In genomic region chr5:125487375-125488115, GRCm38 (mm10) we compare ENCODE assay signal across 9 mouse cellular contexts. TPM values are rescaled to one million over a fixed set of nuclear protein-coding genes. Genes with fewer than 3 reads are reported as not detected.
DNase-seq lines count a peak whose midpoint lies in the region; ATAC-seq and TF ChIP-seq lines count a peak whose summit lies in the region.
"Had no signal": no experiment of that assay in that cellular context is flagged by ENCODE, and none has a peak within 500 bp of the region (broad histone marks: within the 10 kb centered on the region; RNA-seq: fewer than 3 reads in every experiment).

No protein-coding gene starts in this region.

- H3K9me3 ChIP-seq in stomach, embryonic 14.5 days (ENCODE audit: control insufficient read depth, low read depth, low read length): no peaks in the 10 kb centered on the region
- H3K9me3 ChIP-seq in stomach, postnatal 0 days (ENCODE audit: control insufficient read depth, low read length): no peaks in the 10 kb centered on the region
- no peaks in the 10 kb centered on the region for H3K9me3 ChIP-seq in forebrain, embryonic 12.5 days
- no peaks in the 10 kb centered on the region for H3K9me3 ChIP-seq in kidney, embryonic 16.5 days (ENCODE audit: low read length)

- peaks cover 35% of the 10 kb centered on the region; the same call in 1 of the 2 replicates for H3K36me3 ChIP-seq in stomach, embryonic 14.5 days (ENCODE audit: control insufficient read depth, insufficient read depth, low read length)
- peaks cover 7% of the 10 kb centered on the region; the same call in 1 of the 2 replicates for H3K36me3 ChIP-seq in stomach, postnatal 0 days (ENCODE audit: control insufficient read depth, insufficient read depth, low read length)
- peaks cover 62% of the 10 kb centered on the region for H3K36me3 ChIP-seq in forebrain, embryonic 12.5 days (replicated peaks)
- H3K36me3 ChIP-seq in kidney, embryonic 16.5 days (ENCODE audit: insufficient read depth, low read length): peaks cover 25% of the 10 kb centered on the region

- H3K4me2 ChIP-seq in stomach, embryonic 14.5 days (replicated peaks; ENCODE audit: low read depth, low read length): no peak overlapping the region
- no peak overlapping the region for H3K4me2 ChIP-seq in stomach, postnatal 0 days (replicated peaks; ENCODE audit: low read depth)
- no peak overlapping the region for H3K4me2 ChIP-seq in forebrain, embryonic 12.5 days
- H3K4me2 ChIP-seq in kidney, embryonic 16.5 days (replicated peaks; ENCODE audit: low read depth, low read length): no peak overlapping the region

- no peak for ATAC-seq in stomach, embryonic 14.5 days (ENCODE audit: insufficient number of reproducible peaks, insufficient read depth, low FRiP score, low read depth)
- no peak for ATAC-seq in stomach, postnatal 0 days (ENCODE audit: low FRiP score, low TSS enrichment)
- ATAC-seq in forebrain, embryonic 12.5 days (ENCODE audit: low FRiP score): peak; percentile 70
- ATAC-seq in kidney, embryonic 16.5 days (ENCODE audit: low FRiP score, low TSS enrichment): peak; percentile 96

- no peaks in the 10 kb centered on the region for H3K4me1 ChIP-seq in stomach, embryonic 14.5 days (ENCODE audit: control insufficient read depth, insufficient read depth, low read length)
- no peaks in the 10 kb centered on the region for H3K4me1 ChIP-seq in stomach, postnatal 0 days (replicated peaks; ENCODE audit: control insufficient read depth, insufficient read depth)
- peaks cover 11% of the 10 kb centered on the region; the same call in 1 of the 2 replicates for H3K4me1 ChIP-seq in forebrain, embryonic 12.5 days
- H3K4me1 ChIP-seq in kidney, embryonic 16.5 days (ENCODE audit: insufficient read depth, low read length): peaks cover 7% of the 10 kb centered on the region

- H3K27me3 ChIP-seq in stomach, embryonic 14.5 days (ENCODE audit: control insufficient read depth, insufficient read depth, low read length): no peaks in the 10 kb centered on the region
- H3K27me3 ChIP-seq in stomach, postnatal 0 days (ENCODE audit: control insufficient read depth, insufficient read depth, low read length): no peaks in the 10 kb centered on the region
- no peaks in the 10 kb centered on the region for H3K27me3 ChIP-seq in forebrain, embryonic 12.5 days
- H3K27me3 ChIP-seq in kidney, embryonic 16.5 days (ENCODE audit: insufficient read depth, low read length): no peaks in the 10 kb centered on the region

- 0 out of 2 replicates have a peak overlapping the region, but pooled peaks have one; percentile 6 for H3K9ac ChIP-seq in stomach, embryonic 14.5 days (replicated peaks; ENCODE audit: low read depth, low read length)
- H3K9ac ChIP-seq in stomach, postnatal 0 days (ENCODE audit: low read length): no peak overlapping the region
- H3K9ac ChIP-seq in forebrain, embryonic 12.5 days: no peak overlapping the region
- H3K9ac ChIP-seq in kidney, embryonic 16.5 days (replicated peaks; ENCODE audit: low read length): no peak overlapping the region

- TF ChIP-seq CTCF in stomach, postnatal 0 days (IDR thresholded peaks at IDR 0.05; ENCODE audit: low read depth): no peak

- no peak for TF ChIP-seq EP300 in stomach, postnatal 0 days (optimal IDR thresholded peaks at IDR 0.05)

- no peak overlapping the region for H3K27ac ChIP-seq in stomach, embryonic 14.5 days (ENCODE audit: low read length)
- no peak overlapping the region for H3K27ac ChIP-seq in stomach, postnatal 0 days (replicated peaks)
- peak overlapping the region; percentile 25; the same call in 1 of the 2 replicates for H3K27ac ChIP-seq in forebrain, embryonic 12.5 days
- H3K27ac ChIP-seq in kidney, embryonic 16.5 days (ENCODE audit: low read length): peak overlapping the region; percentile 84

- H3K4me3 ChIP-seq in stomach, embryonic 14.5 days (ENCODE audit: low read depth, low read length): no peak overlapping the region
- H3K4me3 ChIP-seq in stomach, postnatal 0 days (ENCODE audit: low read depth, low read length): no peak overlapping the region
- no peak overlapping the region for H3K4me3 ChIP-seq in forebrain, embryonic 12.5 days (replicated peaks)
- no peak overlapping the region for H3K4me3 ChIP-seq in kidney, embryonic 16.5 days (ENCODE audit: low read length)

- no peak for DNase-seq in stomach, postnatal 0 days (ENCODE audit: low spot score)
- no peak for DNase-seq in lung, postnatal 36 days
- no peak for DNase-seq in left cerebral cortex, postnatal 14 days (ENCODE audit: low spot score in 2 of 2)
- no peak for DNase-seq in lung, postnatal 25 days (ENCODE audit: low spot score)
- DNase-seq in layer of hippocampus, adult 11-12 months (ENCODE audit: low spot score): no peak

- WGBS in stomach, embryonic 14.5 days: 76% methylated on average over 11 of the region's 11 CpGs
- 83% methylated on average over 11 of the region's 11 CpGs for WGBS in stomach, postnatal 0 days
- WGBS in forebrain, embryonic 12.5 days: 64% methylated on average over 11 of the region's 11 CpGs
- WGBS in kidney, embryonic 16.5 days: 40% methylated on average over 11 of the region's 11 CpGs

- intact Hi-C loops in left cerebral cortex, postnatal 14 days (cut with DNase I): no loop called here

RNA-seq across cellular contexts. Expression of gene Aacs, which starts 11.9 kb away (rescaled TPM):
- 45.6 and 50.9 TPM in 2 replicates for polyA plus RNA-seq in stomach, embryonic 14.5 days (2014; fragmentation: Nextera tagmentation; extraction: Ambion mirVana)
- 39.7 and 41.4 TPM in 2 replicates for polyA plus RNA-seq in stomach, postnatal 0 days (2015; fragmentation: Nextera tagmentation; extraction: Ambion mirVana)
- polyA plus RNA-seq in forebrain, embryonic 12.5 days (2016; fragmentation: Nextera tagmentation; extraction: Ambion mirVana): 54.8 and 62.3 TPM in 2 replicates
- 39.8 and 41.1 TPM in 2 replicates for polyA plus RNA-seq in kidney, embryonic 16.5 days (2015; fragmentation: Nextera tagmentation; extraction: Ambion mirVana)
- total RNA-seq in left cerebral cortex, postnatal 14 days (2021): 10 to 100 TPM; 62.2 to 68.4 TPM

RNA-seq across cellular contexts. Expression of gene Tmem132b, which starts 44.0 kb away (rescaled TPM):
- 0.36 and 0.62 TPM in 2 replicates for polyA plus RNA-seq in stomach, embryonic 14.5 days (2014; fragmentation: Nextera tagmentation; extraction: Ambion mirVana)
- 0.21 and 0.30 TPM in 2 replicates for polyA plus RNA-seq in stomach, postnatal 0 days (2015; fragmentation: Nextera tagmentation; extraction: Ambion mirVana)
- polyA plus RNA-seq in forebrain, embryonic 12.5 days (2016; fragmentation: Nextera tagmentation; extraction: Ambion mirVana): 1.6 and 1.8 TPM in 2 replicates
- 0.18 and 0.39 TPM in 2 replicates for polyA plus RNA-seq in kidney, embryonic 16.5 days (2015; fragmentation: Nextera tagmentation; extraction: Ambion mirVana)
- 100 to 1,000 TPM; 136 to 152 TPM for total RNA-seq in left cerebral cortex, postnatal 14 days (2021)
- polyA plus RNA-seq: liver, embryonic 16.5 days had no signal

RNA-seq across cellular contexts. Expression of gene Bri3bp, which starts 46.2 kb away (rescaled TPM):
- 28.3 and 34.1 TPM in 2 replicates for polyA plus RNA-seq in stomach, embryonic 14.5 days (2014; fragmentation: Nextera tagmentation; extraction: Ambion mirVana)
- 25.3 and 27.9 TPM in 2 replicates for polyA plus RNA-seq in stomach, postnatal 0 days (2015; fragmentation: Nextera tagmentation; extraction: Ambion mirVana)
- polyA plus RNA-seq in forebrain, embryonic 12.5 days (2016; fragmentation: Nextera tagmentation; extraction: Ambion mirVana): 37.4 and 43.0 TPM in 2 replicates
- polyA plus RNA-seq in kidney, embryonic 16.5 days (2015; fragmentation: Nextera tagmentation; extraction: Ambion mirVana): 44.4 and 46.1 TPM in 2 replicates
- 10 to 100 TPM; 81.0 to 85.6 TPM for total RNA-seq in left cerebral cortex, postnatal 14 days (2021)

RNA-seq across cellular contexts. Expression of gene Dhx37, which starts 53.6 kb away (rescaled TPM):
- polyA plus RNA-seq in stomach, embryonic 14.5 days (2014; fragmentation: Nextera tagmentation; extraction: Ambion mirVana): 7.5 and 9.2 TPM in 2 replicates
- 3.3 and 4.5 TPM in 2 replicates for polyA plus RNA-seq in stomach, postnatal 0 days (2015; fragmentation: Nextera tagmentation; extraction: Ambion mirVana)
- 16.5 and 17.1 TPM in 2 replicates for polyA plus RNA-seq in forebrain, embryonic 12.5 days (2016; fragmentation: Nextera tagmentation; extraction: Ambion mirVana)
- polyA plus RNA-seq in kidney, embryonic 16.5 days (2015; fragmentation: Nextera tagmentation; extraction: Ambion mirVana): 10.4 and 14.2 TPM in 2 replicates
- 10 to 100 TPM; 10.1 to 10.9 TPM for total RNA-seq in left cerebral cortex, postnatal 14 days (2021)

Comparison
In these comparisons a context has a peak if more than half of its experiments do, and no peak if none do; other contexts are left out.
1. ATAC-seq: peak in forebrain, embryonic 12.5 days (single experiment) and kidney, embryonic 16.5 days (single experiment); none in stomach, embryonic 14.5 days (single experiment) and stomach, postnatal 0 days (single experiment).
2. H3K27ac ChIP-seq: peak in forebrain, embryonic 12.5 days (single experiment) and kidney, embryonic 16.5 days (single experiment); none in stomach, embryonic 14.5 days (single experiment) and stomach, postnatal 0 days (single experiment).